8 mouse cellular contexts compared by ENCODE assay signal in genomic region chr12:84996083-84996496, GRCm38 (mm10). TPM values are rescaled to one million over a fixed set of nuclear protein-coding genes. Genes with fewer than 3 reads are reported as not detected.
DNase-seq lines count a peak whose midpoint lies in the region; ATAC-seq lines count a peak whose summit lies in the region.

TSS of gene Ylpm1 (plus strand) at chr12:84996321.

- H3K4me3 ChIP-seq in brown adipose tissue, adult 24 weeks (ENCODE audit: insufficient read depth, low read depth, low read length), result peak within 1 kb of the TSS; percentile 79
- peak within 1 kb of the TSS; percentile 76 for H3K4me3 ChIP-seq in heart, embryonic 13.5 days
- H3K4me3 ChIP-seq in liver, embryonic 12.5 days, result peak within 1 kb of the TSS; percentile 87
- H3K4me3 ChIP-seq in stomach, embryonic 15.5 days (replicated peaks), result peak within 1 kb of the TSS; percentile 85

- under 1% methylated on average over 45 of the region's 45 CpGs for WGBS in heart, embryonic 13.5 days
- under 1% methylated on average over 45 of the region's 45 CpGs for WGBS in liver, embryonic 12.5 days (ENCODE audit: insufficient replicate concordance)
- 0% methylated on average over 45 of the region's 45 CpGs for WGBS in stomach, embryonic 15.5 days

- DNase-seq in CD4-positive, CD25-positive, alpha-beta regulatory T cell, adult 2 months (ENCODE audit: low read depth, low spot score), result peak; percentile 99
- DNase-seq in fat pad, adult 2 months (ENCODE audit: extremely low read depth, low read depth, low spot score), result peak; percentile 86
- peak; percentile 98 for DNase-seq in kidney, postnatal 10 days
- peak; percentile 97 to 98 for DNase-seq in natural killer cell, adult 2 months (ENCODE audit: low spot score in 2 of 2)

- no peaks in the 10 kb centered on the region for H3K27me3 ChIP-seq in heart, embryonic 13.5 days (replicated peaks)
- H3K27me3 ChIP-seq in liver, embryonic 12.5 days (replicated peaks), result peaks cover 6% of the 10 kb centered on the region; the same call in 1 of the 2 replicates
- no peaks in the 10 kb centered on the region for H3K27me3 ChIP-seq in stomach, embryonic 15.5 days (replicated peaks)

- peak within 1 kb of the TSS; percentile 97 for H3K9ac ChIP-seq in heart, embryonic 13.5 days
- peak within 1 kb of the TSS; percentile 92 for H3K9ac ChIP-seq in liver, embryonic 12.5 days
- peak within 1 kb of the TSS; percentile 91 for H3K9ac ChIP-seq in stomach, embryonic 15.5 days

- peak within 1 kb of the TSS; percentile 95 for H3K4me2 ChIP-seq in heart, embryonic 13.5 days
- H3K4me2 ChIP-seq in liver, embryonic 12.5 days, result peak within 1 kb of the TSS; percentile 90
- peak within 1 kb of the TSS; percentile 84 for H3K4me2 ChIP-seq in stomach, embryonic 15.5 days

- peaks cover 3% of the 10 kb centered on the region; the same call in 1 of the 2 replicates for H3K9me3 ChIP-seq in heart, embryonic 13.5 days
- no peaks in the 10 kb centered on the region; the same call in 1 of the 2 replicates for H3K9me3 ChIP-seq in liver, embryonic 12.5 days (replicated peaks)
- H3K9me3 ChIP-seq in stomach, embryonic 15.5 days, result no peaks in the 10 kb centered on the region

- 0 out of 2 replicates have a peak within 1 kb of the TSS, but pooled peaks have one; percentile 27 for H3K27ac ChIP-seq in brown adipose tissue, adult 24 weeks (replicated peaks; ENCODE audit: low read depth, low read length)
- peak within 1 kb of the TSS; percentile 84 for H3K27ac ChIP-seq in heart, embryonic 13.5 days (replicated peaks)
- peak within 1 kb of the TSS; percentile 88 for H3K27ac ChIP-seq in liver, embryonic 12.5 days
- peak within 1 kb of the TSS; percentile 82 for H3K27ac ChIP-seq in stomach, embryonic 15.5 days

- H3K36me3 ChIP-seq in heart, embryonic 13.5 days, result peaks cover 8% of the 10 kb centered on the region; the same call in 1 of the 2 replicates
- H3K36me3 ChIP-seq in liver, embryonic 12.5 days, result 0 out of 2 replicates have a peak, but pooled peaks cover 7% of the 10 kb centered on the region
- no peaks in the 10 kb centered on the region for H3K36me3 ChIP-seq in stomach, embryonic 15.5 days

- H3K4me1 ChIP-seq in brown adipose tissue, adult 24 weeks (ENCODE audit: control insufficient read depth, insufficient read depth, insufficient read length, low read length), result peaks cover 11% of the 10 kb centered on the region
- H3K4me1 ChIP-seq in heart, embryonic 13.5 days, result peaks cover 29% of the 10 kb centered on the region
- H3K4me1 ChIP-seq in liver, embryonic 12.5 days, result peaks cover 58% of the 10 kb centered on the region
- H3K4me1 ChIP-seq in stomach, embryonic 15.5 days, result 0 out of 2 replicates have a peak, but pooled peaks cover 4% of the 10 kb centered on the region

- ATAC-seq in heart, embryonic 13.5 days (ENCODE audit: extremely low read depth, insufficient number of reproducible peaks, low FRiP score, low TSS enrichment), result peak; percentile 97
- peak; percentile 97 for ATAC-seq in liver, embryonic 12.5 days
- ATAC-seq in stomach, embryonic 15.5 days (ENCODE audit: insufficient read depth, low FRiP score, low read depth), result peak; percentile 98

RNA-seq across cellular contexts. Expression of gene Ylpm1, which starts in this region (rescaled TPM):
- polyA plus RNA-seq in brown adipose tissue, adult 24 weeks (2012; ENCODE audit: insufficient read depth, insufficient read length, missing spikeins), result 13.4 and 13.5 TPM in 2 replicates
- polyA plus RNA-seq in heart, embryonic 13.5 days (2015; fragmentation: Nextera tagmentation; extraction: Ambion mirVana), result 17.1 and 18.3 TPM in 2 replicates
- 12.4 and 13.7 TPM in 2 replicates for polyA plus RNA-seq in liver, embryonic 12.5 days (2016; fragmentation: Nextera tagmentation; extraction: Ambion mirVana)
- polyA plus RNA-seq in stomach, embryonic 15.5 days (2015; fragmentation: Nextera tagmentation; extraction: Ambion mirVana), result 25.7 and 26.1 TPM in 2 replicates

Comparison
In these comparisons a context has a peak if more than half of its experiments do, and no peak if none do; other contexts are left out.
1. Peak in every context shown above with its lines: DNase-seq, ATAC-seq, H3K4me3 ChIP-seq and H3K27ac ChIP-seq.
2. H3K27ac ChIP-seq: peak in every context shown above with its lines; median percentile 88 in liver, embryonic 12.5 days; 84 in heart, embryonic 13.5 days; 82 in stomach, embryonic 15.5 days; 27 in brown adipose tissue, adult 24 weeks.